Comparison of ENCODE assay signal across 9 mouse cellular contexts in genomic region chr1:157411341-157411710, GRCm38 (mm10). TPM values are rescaled to one million over a fixed set of nuclear protein-coding genes. Genes with fewer than 3 reads are reported as not detected.
DNase-seq lines count a peak whose midpoint lies in the region; ATAC-seq and TF ChIP-seq lines count a peak whose summit lies in the region.
"Had no signal": no experiment of that assay in that cellular context is flagged by ENCODE, and none has a peak within 500 bp of the region (broad histone marks: within the 10 kb centered on the region; RNA-seq: fewer than 3 reads in every experiment).

No protein-coding gene starts in this region.

- TF ChIP-seq POLR2A in MEL (IDR thresholded peaks at IDR 0.05; ENCODE audit: control insufficient read depth in 1 of 2, insufficient read depth in 1 of 2, low read depth in 1 of 2, low read length in 2 of 2, poor library complexity in 1 of 2), result no peak

- peaks cover 29% of the 10 kb centered on the region for H3K4me1 ChIP-seq in heart, embryonic 16.5 days (ENCODE audit: control insufficient read depth, insufficient read depth, low read length)
- H3K4me1 ChIP-seq in MEL (ENCODE audit: control insufficient read depth in 1 of 2, insufficient read depth in 2 of 2, low read length in 2 of 2), result peaks cover 16 to 18% of the 10 kb centered on the region in 2 experiments
- no peaks in the 10 kb centered on the region for H3K4me1 ChIP-seq in hindbrain, embryonic 11.5 days (replicated peaks; ENCODE audit: control insufficient read depth, insufficient read depth, low read length)
- peaks cover 12% of the 10 kb centered on the region for H3K4me1 ChIP-seq in midbrain, embryonic 11.5 days (ENCODE audit: control insufficient read depth, insufficient read depth, low read length)

- H3K27ac ChIP-seq in heart, embryonic 16.5 days (ENCODE audit: low read length), result peak overlapping the region; percentile 93
- H3K27ac ChIP-seq in MEL (ENCODE audit: control insufficient read depth, low read depth, low read length), result peak overlapping the region; percentile 6; the same call in 1 of the 2 replicates
- no peak overlapping the region for H3K27ac ChIP-seq in hindbrain, embryonic 11.5 days (ENCODE audit: low read depth, low read length)
- H3K27ac ChIP-seq in midbrain, embryonic 11.5 days (ENCODE audit: low read depth, low read length), result peak overlapping the region; percentile 97

- WGBS in heart, embryonic 16.5 days, result under 1% methylated on average over 4 of the region's 4 CpGs
- 0% methylated on average over 4 of the region's 4 CpGs for WGBS in hindbrain, embryonic 11.5 days
- WGBS in midbrain, embryonic 11.5 days, result 0% methylated on average over 4 of the region's 4 CpGs

- peaks cover 11% of the 10 kb centered on the region for H3K79me2 ChIP-seq in MEL (ENCODE audit: control insufficient read depth, insufficient read depth, low read length, poor library complexity)

- H3K4me2 ChIP-seq in heart, embryonic 16.5 days (ENCODE audit: low read depth, low read length), result peak overlapping the region; percentile 80
- H3K4me2 ChIP-seq in hindbrain, embryonic 11.5 days (replicated peaks; ENCODE audit: low read depth, low read length), result peak overlapping the region; percentile 67
- H3K4me2 ChIP-seq in midbrain, embryonic 11.5 days, result peak overlapping the region; percentile 44

- no peaks in the 10 kb centered on the region for H3K36me3 ChIP-seq in heart, embryonic 16.5 days (ENCODE audit: control insufficient read depth, insufficient read depth)
- H3K36me3 ChIP-seq in MEL (ENCODE audit: control insufficient read depth in 1 of 2, insufficient read depth in 2 of 2, low read length in 2 of 2), result peaks cover 0 to 32% of the 10 kb centered on the region in 2 experiments; a peak in 2 of 4 replicates
- no peaks in the 10 kb centered on the region for H3K36me3 ChIP-seq in hindbrain, embryonic 11.5 days (ENCODE audit: control insufficient read depth, insufficient read depth, low read length)
- no peaks in the 10 kb centered on the region for H3K36me3 ChIP-seq in midbrain, embryonic 11.5 days (ENCODE audit: control insufficient read depth, insufficient read depth, low read length)

- intact Hi-C loops in left cerebral cortex, postnatal 25 days (cut with DNase I), result loop anchor here (5.0 kb wide), 2 partner anchors 114 to 126 kb away; no protein-coding TSS in a partner anchor

- TF ChIP-seq CTCF in MEL (IDR thresholded peaks at IDR 0.05 in 2 of 3, conservative IDR thresholded peaks at IDR 0.05 in 1 of 3; ENCODE audit: control insufficient read depth in 1 of 3, insufficient read depth in 1 of 3, low read depth in 2 of 3, low read length in 3 of 3, poor library complexity in 1 of 3, severe bottlenecking in 1 of 3), result no peak

- peak overlapping the region; percentile 82 for H3K4me3 ChIP-seq in heart, embryonic 16.5 days (ENCODE audit: low read length)
- peak overlapping the region; percentile 66 to 94 for H3K4me3 ChIP-seq in MEL (ENCODE audit: control insufficient read depth in 1 of 2, insufficient read depth in 1 of 2, low read depth in 2 of 2, low read length in 2 of 2)
- peak overlapping the region; percentile 96 for H3K4me3 ChIP-seq in hindbrain, embryonic 11.5 days (ENCODE audit: low read depth, low read length)
- H3K4me3 ChIP-seq in midbrain, embryonic 11.5 days (ENCODE audit: low read depth, low read length), result peak overlapping the region; percentile 96

- no peak for DNase-seq in heart, adult 18-20 months
- peak; percentile 54 for DNase-seq in MEL (ENCODE audit: low read depth, low spot score)
- no peak for DNase-seq in hindbrain, embryonic 11.5 days (ENCODE audit: low spot score)
- DNase-seq in midbrain, embryonic 11.5 days (ENCODE audit: low spot score, missing footprints), result peak; percentile 94
- no peak for DNase-seq in adrenal gland, adult 8-10 months
- no peak for DNase-seq in left cerebral cortex, adult 8-10 months (ENCODE audit: low spot score in 2 of 2)
- DNase-seq in left cerebral cortex, postnatal 25 days (ENCODE audit: low spot score in 2 of 2), result no peak

- peak overlapping the region; percentile 84 for H3K9ac ChIP-seq in heart, embryonic 16.5 days (ENCODE audit: low read length)
- peak overlapping the region; percentile 98 for H3K9ac ChIP-seq in MEL (ENCODE audit: control insufficient read depth, low read depth, low read length, poor library complexity, severe bottlenecking)
- peak overlapping the region; percentile 87 for H3K9ac ChIP-seq in hindbrain, embryonic 11.5 days (ENCODE audit: low read depth, low read length)
- H3K9ac ChIP-seq in midbrain, embryonic 11.5 days (ENCODE audit: low read length), result peak overlapping the region; percentile 90

- TF ChIP-seq EP300 in MEL (IDR thresholded peaks at IDR 0.05; ENCODE audit: low read depth in 1 of 2, low read length in 2 of 2), result no peak; a peak in 1 of 4 replicates

- H3K9me3 ChIP-seq in heart, embryonic 16.5 days (replicated peaks; ENCODE audit: control insufficient read depth, low read length), result no peaks in the 10 kb centered on the region
- no peaks in the 10 kb centered on the region for H3K9me3 ChIP-seq in MEL (replicated peaks; ENCODE audit: insufficient read depth, low read length)
- no peaks in the 10 kb centered on the region for H3K9me3 ChIP-seq in hindbrain, embryonic 11.5 days (ENCODE audit: control insufficient read depth, low read length)
- H3K9me3 ChIP-seq in midbrain, embryonic 11.5 days (ENCODE audit: control insufficient read depth, low read length), result no peaks in the 10 kb centered on the region

- ATAC-seq in heart, embryonic 16.5 days (replicated peaks; ENCODE audit: extremely low read depth, insufficient read depth, low FRiP score), result no peak
- ATAC-seq in hindbrain, embryonic 11.5 days (ENCODE audit: low FRiP score), result no peak
- ATAC-seq in midbrain, embryonic 11.5 days (ENCODE audit: low FRiP score), result no peak

- no peaks in the 10 kb centered on the region for H3K27me3 ChIP-seq in heart, embryonic 16.5 days (ENCODE audit: control insufficient read depth, insufficient read depth, low read length)
- no peaks in the 10 kb centered on the region for H3K27me3 ChIP-seq in MEL (ENCODE audit: control insufficient read depth in 1 of 2, insufficient read depth in 2 of 2, low read length in 2 of 2)
- no peaks in the 10 kb centered on the region for H3K27me3 ChIP-seq in hindbrain, embryonic 11.5 days (ENCODE audit: control insufficient read depth, insufficient read depth, low read length)
- H3K27me3 ChIP-seq in midbrain, embryonic 11.5 days (ENCODE audit: control insufficient read depth, insufficient read depth, low read length), result no peaks in the 10 kb centered on the region
- H3K27me3 ChIP-seq: Patski had no signal

- TF ChIP-seq RAD21 in MEL (IDR thresholded peaks at IDR 0.05; ENCODE audit: low read depth, low read length), result no peak

TF ChIP-seq in MEL, 35 proteins besides CTCF, POLR2A, EP300 and RAD21:
- TF ChIP-seq KAT2A (conservative IDR thresholded peaks at IDR 0.05; ENCODE audit: low read depth, low read length), result no peak
- TF ChIP-seq ZNF384 (IDR thresholded peaks at IDR 0.05; ENCODE audit: low read depth, low read length), result no peak
- no peak for TF ChIP-seq MEF2A (IDR thresholded peaks at IDR 0.05; ENCODE audit: extremely low read depth, insufficient replicate concordance, low read depth, low read length, poor library complexity, severe bottlenecking)
- no peak for TF ChIP-seq CHD1 (IDR thresholded peaks at IDR 0.05; ENCODE audit: low read depth, low read length)
- no peak for TF ChIP-seq TCF12 (IDR thresholded peaks at IDR 0.05; ENCODE audit: low read depth, low read length)
- TF ChIP-seq USF2 (IDR thresholded peaks at IDR 0.05; ENCODE audit: borderline replicate concordance in 1 of 2, insufficient read depth in 1 of 2, low read depth in 1 of 2, low read length in 2 of 2), result no peak
- no peak for TF ChIP-seq MYB (IDR thresholded peaks at IDR 0.05; ENCODE audit: low read depth, low read length)
- TF ChIP-seq SIN3A (IDR thresholded peaks at IDR 0.05; ENCODE audit: low read length), result no peak
- no peak for TF ChIP-seq JUND (IDR thresholded peaks at IDR 0.05; ENCODE audit: low read depth, low read length)
- TF ChIP-seq ELF1 (IDR thresholded peaks at IDR 0.05; ENCODE audit: low read depth, low read length), result no peak
- no peak for TF ChIP-seq MAFK (IDR thresholded peaks at IDR 0.05; ENCODE audit: borderline replicate concordance, low read depth, low read length)

RNA-seq across cellular contexts. Expression of gene Rasal2, which starts 1.1 kb away (rescaled TPM):
- polyA plus RNA-seq in heart, embryonic 16.5 days (2015; fragmentation: Nextera tagmentation; extraction: Ambion mirVana), result 13.7 and 15.5 TPM in 2 replicates
- 10 to 100 TPM; 19.8 to 23.9 TPM for total RNA-seq in heart, adult 18-20 months (2021)
- 1.5 and 1.9 TPM in 2 replicates for total RNA-seq in MEL (2012; rRNA removed)
- polyA plus RNA-seq in MEL (2012; ENCODE audit: insufficient read depth in 1 of 2, insufficient read length in 2 of 2, low read depth in 1 of 2, low replicate concordance in 2 of 2, missing spikeins in 1 of 2), result 1 to 10 TPM in 1 of 2 experiments, not detected in 1; 3.2 TPM
- 22.3 and 28.5 TPM in 2 replicates for polyA plus RNA-seq in hindbrain, embryonic 11.5 days (2014; fragmentation: Nextera tagmentation; extraction: Ambion mirVana)
- 20.8 and 23.8 TPM in 2 replicates for polyA plus RNA-seq in midbrain, embryonic 11.5 days (2014; fragmentation: Nextera tagmentation; extraction: Ambion mirVana)
- total RNA-seq in adrenal gland, adult 8-10 months (2022), result 10 to 100 TPM; 15.1 to 25.1 (median 20.3) TPM
- 10 to 100 TPM; 72.5 to 78.8 (median 74.9) TPM for total RNA-seq in left cerebral cortex, adult 8-10 months (2022)
- 10 to 100 TPM; 83.8 to 89.4 TPM for total RNA-seq in left cerebral cortex, postnatal 25 days (2021)

RNA-seq across cellular contexts. Expression of gene Cryzl2, which starts 47.1 kb away (rescaled TPM):
- 30.2 and 33.0 TPM in 2 replicates for polyA plus RNA-seq in heart, embryonic 16.5 days (2015; fragmentation: Nextera tagmentation; extraction: Ambion mirVana)
- 10 to 100 TPM; 11.7 to 13.9 TPM for total RNA-seq in heart, adult 18-20 months (2021)
- total RNA-seq in MEL (2012; rRNA removed), result 0.12 TPM in 1 of 2 replicates, not detected in the other
- under 1 TPM in 1 of 2 experiments, not detected in 1; 0.04 TPM for polyA plus RNA-seq in MEL (2012; ENCODE audit: insufficient read depth in 1 of 2, insufficient read length in 2 of 2, low read depth in 1 of 2, low replicate concordance in 2 of 2, missing spikeins in 1 of 2)
- polyA plus RNA-seq in hindbrain, embryonic 11.5 days (2014; fragmentation: Nextera tagmentation; extraction: Ambion mirVana), result 7.4 and 8.8 TPM in 2 replicates
- 7.4 and 8.3 TPM in 2 replicates for polyA plus RNA-seq in midbrain, embryonic 11.5 days (2014; fragmentation: Nextera tagmentation; extraction: Ambion mirVana)
- 10 to 100 TPM; 46.8 to 92.3 (median 64.6) TPM for total RNA-seq in adrenal gland, adult 8-10 months (2022)
- 1 to 10 TPM; 5.4 to 8.3 (median 7.5) TPM for total RNA-seq in left cerebral cortex, adult 8-10 months (2022)
- total RNA-seq in left cerebral cortex, postnatal 25 days (2021), result 1 to 10 TPM; 3.5 to 4.0 TPM
- polyA plus RNA-seq: Patski had no signal

Comparison
In these comparisons a context has a peak if more than half of its experiments do, and no peak if none do; other contexts are left out.
1. DNase-seq: peak in MEL (single experiment) and midbrain, embryonic 11.5 days (single experiment); none in heart, adult 18-20 months (0 of 2), hindbrain, embryonic 11.5 days (single experiment), adrenal gland, adult 8-10 months (single experiment), left cerebral cortex, adult 8-10 months (0 of 2) and left cerebral cortex, postnatal 25 days (0 of 2).
2. Peak in every context shown above with its lines, with median percentiles within 50 percentile points of each other: H3K4me2 ChIP-seq, H3K4me3 ChIP-seq and H3K9ac ChIP-seq.